ENCODE assay signal across 24 mouse cellular contexts in the genomic region with DNA sequence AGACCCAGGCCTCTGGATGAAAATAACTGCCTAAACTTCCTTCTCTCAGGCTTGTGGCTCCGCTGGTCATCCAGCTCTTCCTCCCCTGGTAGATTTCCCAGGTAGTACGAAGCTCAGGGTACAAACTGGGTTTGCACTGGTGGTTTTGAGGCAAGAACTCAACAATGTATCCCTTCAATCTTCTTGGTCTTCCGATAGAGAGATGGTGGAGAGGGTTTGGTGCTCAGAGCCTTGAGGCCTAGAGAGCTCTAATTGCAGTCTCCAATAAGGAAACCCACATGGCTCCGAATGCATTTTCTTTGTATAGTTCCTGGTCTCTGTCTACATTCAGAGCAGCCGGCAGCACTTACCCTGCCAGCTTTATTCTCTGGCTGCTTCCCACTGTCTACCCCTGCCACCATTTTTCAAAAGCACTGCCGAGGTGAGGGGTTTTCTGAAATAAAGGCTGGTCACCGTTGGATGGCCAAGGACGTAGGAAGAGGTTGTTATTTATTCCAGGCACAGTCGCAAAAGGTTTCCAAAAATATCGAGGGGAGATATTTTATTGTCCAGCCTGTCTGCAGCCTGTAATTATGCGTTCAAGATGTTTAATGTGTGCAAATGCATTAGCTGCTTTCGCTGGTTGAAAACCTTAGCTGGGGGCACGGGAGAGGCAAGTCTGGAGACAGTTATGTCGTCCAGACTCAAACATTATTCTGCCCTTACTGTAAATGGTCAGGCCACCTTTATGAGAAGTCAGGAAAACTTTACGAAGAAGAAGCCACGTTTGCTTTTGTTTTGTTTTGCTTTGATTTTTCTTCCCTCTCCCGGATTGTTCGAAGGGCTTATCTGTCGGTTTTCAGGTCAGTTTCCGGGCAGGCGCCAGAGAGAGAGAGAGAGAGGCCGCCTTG. TPM values are rescaled to one million over a fixed set of nuclear protein-coding genes. Genes with fewer than 3 reads are reported as not detected.
A peak's percentile ranks its signal among the peaks of the same experiment; 100 is the strongest.
DNase-seq lines count a peak whose midpoint lies in the region; ATAC-seq and TF ChIP-seq lines count a peak whose summit lies in the region.
"Had no signal": no experiment of that assay in that cellular context is flagged by ENCODE, and none has a peak within 500 bp of the region (broad histone marks: within the 10 kb centered on the region; RNA-seq: fewer than 3 reads in every experiment).

No protein-coding gene starts in this region.

- H3K36me3 ChIP-seq in heart, postnatal 0 days (replicated peaks; ENCODE audit: control insufficient read depth, insufficient read depth, low read length) = no peaks in the 10 kb centered on the region
- no peaks in the 10 kb centered on the region for H3K36me3 ChIP-seq in neural tube, embryonic 15.5 days
- H3K36me3 ChIP-seq in limb, embryonic 11.5 days (ENCODE audit: control insufficient read depth, insufficient read depth, low read length) = no peaks in the 10 kb centered on the region
- H3K36me3 ChIP-seq: forebrain, embryonic 15.5 days; liver, embryonic 13.5 days; lung, embryonic 15.5 days; stomach, embryonic 15.5 days had no signal

- H3K27me3 ChIP-seq in heart, postnatal 0 days (ENCODE audit: control insufficient read depth, insufficient read depth, low read length) = peaks cover 99% of the 10 kb centered on the region
- peaks cover 97% of the 10 kb centered on the region for H3K27me3 ChIP-seq in neural tube, embryonic 15.5 days (replicated peaks)
- peaks cover 63% of the 10 kb centered on the region for H3K27me3 ChIP-seq in limb, embryonic 11.5 days (ENCODE audit: control insufficient read depth, insufficient read depth, low read length)

- H3K9ac ChIP-seq in heart, postnatal 0 days (replicated peaks; ENCODE audit: low read depth, low read length) = no peak overlapping the region
- no peak overlapping the region for H3K9ac ChIP-seq in neural tube, embryonic 15.5 days (replicated peaks)
- H3K9ac ChIP-seq in limb, embryonic 11.5 days (ENCODE audit: low read length) = 0 out of 2 replicates have a peak overlapping the region, but pooled peaks have one; percentile 45
- H3K9ac ChIP-seq: forebrain, embryonic 15.5 days; hindbrain, embryonic 14.5 days; liver, embryonic 13.5 days; lung, embryonic 15.5 days; stomach, embryonic 15.5 days had no signal

- H3K27ac ChIP-seq in heart, postnatal 0 days (ENCODE audit: low read depth) = no peak overlapping the region
- H3K27ac ChIP-seq in neural tube, embryonic 15.5 days (replicated peaks) = no peak overlapping the region
- H3K27ac ChIP-seq in limb, embryonic 11.5 days (replicated peaks; ENCODE audit: low read depth, low read length) = no peak overlapping the region
- H3K27ac ChIP-seq: forebrain, embryonic 15.5 days; hindbrain, embryonic 14.5 days; liver, embryonic 13.5 days; lung, embryonic 15.5 days; stomach, embryonic 15.5 days had no signal

- no peaks in the 10 kb centered on the region for H3K4me1 ChIP-seq in heart, postnatal 0 days (ENCODE audit: control insufficient read depth, insufficient read depth)
- peaks cover 7% of the 10 kb centered on the region; the same call in 1 of the 2 replicates for H3K4me1 ChIP-seq in neural tube, embryonic 15.5 days
- H3K4me1 ChIP-seq in limb, embryonic 11.5 days (ENCODE audit: control insufficient read depth, insufficient read depth, low read length) = peaks cover 22% of the 10 kb centered on the region
- H3K4me1 ChIP-seq: forebrain, embryonic 15.5 days; liver, embryonic 13.5 days; lung, embryonic 15.5 days; stomach, embryonic 15.5 days had no signal

- TF ChIP-seq EP300 in heart, postnatal 0 days (IDR thresholded peaks at IDR 0.05; ENCODE audit: low read depth) = no peak

- no peaks in the 10 kb centered on the region for H3K9me3 ChIP-seq in heart, postnatal 0 days (replicated peaks; ENCODE audit: control insufficient read depth, low read length)
- no peaks in the 10 kb centered on the region for H3K9me3 ChIP-seq in neural tube, embryonic 15.5 days (replicated peaks)
- no peaks in the 10 kb centered on the region for H3K9me3 ChIP-seq in limb, embryonic 11.5 days (ENCODE audit: control insufficient read depth, low read length)
- H3K9me3 ChIP-seq: forebrain, embryonic 15.5 days; liver, embryonic 13.5 days; lung, embryonic 15.5 days; stomach, embryonic 15.5 days had no signal

- ATAC-seq in heart, postnatal 0 days (ENCODE audit: insufficient read depth, low read depth) = no peak
- no peak for ATAC-seq in neural tube, embryonic 15.5 days (ENCODE audit: low FRiP score)
- ATAC-seq in limb, embryonic 11.5 days (ENCODE audit: insufficient number of reproducible peaks, low FRiP score, low TSS enrichment, low read depth) = no peak
- no peak for ATAC-seq in erythroid progenitor cell, adult 5-6 weeks (replicated peaks; ENCODE audit: low FRiP score, poor library complexity, severe bottlenecking)
- ATAC-seq: forebrain, embryonic 15.5 days had no signal

- H3K4me3 ChIP-seq in heart, postnatal 0 days (ENCODE audit: low read depth, low read length) = peak overlapping the region; percentile 14; the same call in 1 of the 2 replicates
- H3K4me3 ChIP-seq in neural tube, embryonic 15.5 days (replicated peaks) = no peak overlapping the region
- H3K4me3 ChIP-seq in limb, embryonic 11.5 days (ENCODE audit: low read depth, low read length) = no peak overlapping the region
- H3K4me3 ChIP-seq: forebrain, embryonic 15.5 days; liver, embryonic 13.5 days; lung, embryonic 15.5 days; stomach, embryonic 15.5 days had no signal

- no peak for TF ChIP-seq CTCF in heart, postnatal 0 days (IDR thresholded peaks at IDR 0.05; ENCODE audit: low read depth)

- 18% methylated on average over 22 of the region's 22 CpGs for WGBS in heart, postnatal 0 days
- WGBS in neural tube, embryonic 15.5 days = 6% methylated on average over 21 of the region's 22 CpGs
- WGBS in limb, embryonic 11.5 days = 6% methylated on average over 22 of the region's 22 CpGs

- H3K4me2 ChIP-seq in heart, postnatal 0 days (ENCODE audit: low read depth, low read length) = no peak overlapping the region
- no peak overlapping the region for H3K4me2 ChIP-seq in neural tube, embryonic 15.5 days
- H3K4me2 ChIP-seq in limb, embryonic 11.5 days (ENCODE audit: low read depth, severe bottlenecking) = peak overlapping the region; percentile 29; the same call in 1 of the 2 replicates
- H3K4me2 ChIP-seq: forebrain, embryonic 15.5 days; hindbrain, embryonic 14.5 days; liver, embryonic 13.5 days; lung, embryonic 15.5 days; stomach, embryonic 15.5 days had no signal

- DNase-seq in heart, postnatal 0 days (ENCODE audit: low spot score) = no peak
- DNase-seq in heart, adult 18-20 months = no peak
- peak; percentile 52 for DNase-seq in neural tube, embryonic 10.5 days (ENCODE audit: extremely low spot score, low spot score)
- peak; percentile 45 for DNase-seq in limb, embryonic 11.5 days (ENCODE audit: low spot score)
- DNase-seq in gastrocnemius, adult 18-20 months (ENCODE audit: low spot score) = no peak
- DNase-seq: cerebellum, adult 9-10 months; kidney, adult 8-10 months; kidney, postnatal 4 days; liver, embryonic 13.5 days; midbrain, embryonic 14.5 days; right cerebral cortex, postnatal 14 days; thymus, adult 2 months had no signal

RNA-seq across cellular contexts. Expression of a gene that starts 12.3 kb away (rescaled TPM):
- not detected in 2 replicates for total RNA-seq in heart, postnatal 0 days (2014; rRNA removed; ENCODE audit: low replicate concordance)
- not detected in 2 replicates for polyA plus RNA-seq in heart, postnatal 0 days (2015; fragmentation: Nextera tagmentation; extraction: Ambion mirVana)
- not detected for total RNA-seq in heart, adult 18-20 months (2021)
- polyA plus RNA-seq in neural tube, embryonic 15.5 days (2015; fragmentation: Nextera tagmentation; extraction: Ambion mirVana) = 0.08 and 0.26 TPM in 2 replicates
- 25.1 and 29.7 TPM in 2 replicates for polyA plus RNA-seq in limb, embryonic 11.5 days (2014; fragmentation: Nextera tagmentation; extraction: Ambion mirVana)
- not detected in 2 replicates for total RNA-seq in erythroid progenitor cell, adult 5-6 weeks (2015; ENCODE audit: low replicate concordance)
- total RNA-seq in erythroid progenitor cell, adult 5-6 weeks (2017; ENCODE audit: low replicate concordance) = not detected in 2 replicates
- 1 to 10 TPM; 3.7 to 6.0 TPM for total RNA-seq in gastrocnemius, adult 18-20 months (2021)
- total RNA-seq: adrenal gland, adult 18-20 months; layer of hippocampus, postnatal 14 days; left cerebral cortex, postnatal 14 days; MEL had no signal
- polyA plus RNA-seq: cortical plate, adult 2 months; forebrain, embryonic 15.5 days; hindbrain, embryonic 14.5 days; liver, embryonic 13.5 days; lung, embryonic 15.5 days; midbrain, embryonic 14.5 days; spleen, adult 2 months; stomach, embryonic 15.5 days; thymus, adult 2 months had no signal

RNA-seq across cellular contexts. Expression of a gene that starts 27.4 kb away (rescaled TPM):
- total RNA-seq in heart, postnatal 0 days (2014; rRNA removed; ENCODE audit: low replicate concordance) = 0.11 TPM in 1 of 2 replicates, not detected in the other
- polyA plus RNA-seq in heart, postnatal 0 days (2015; fragmentation: Nextera tagmentation; extraction: Ambion mirVana) = not detected in 2 replicates
- not detected for total RNA-seq in heart, adult 18-20 months (2021)
- 4.3 and 9.6 TPM in 2 replicates for polyA plus RNA-seq in neural tube, embryonic 15.5 days (2015; fragmentation: Nextera tagmentation; extraction: Ambion mirVana)
- 66.3 and 78.0 TPM in 2 replicates for polyA plus RNA-seq in limb, embryonic 11.5 days (2014; fragmentation: Nextera tagmentation; extraction: Ambion mirVana)
- total RNA-seq in erythroid progenitor cell, adult 5-6 weeks (2015; ENCODE audit: low replicate concordance) = not detected in 2 replicates
- not detected in 2 replicates for total RNA-seq in erythroid progenitor cell, adult 5-6 weeks (2017; ENCODE audit: low replicate concordance)
- total RNA-seq in gastrocnemius, adult 18-20 months (2021) = 1 to 10 TPM; 2.1 to 2.9 TPM
- total RNA-seq: adrenal gland, adult 18-20 months; layer of hippocampus, postnatal 14 days; left cerebral cortex, postnatal 14 days; MEL had no signal
- polyA plus RNA-seq: cortical plate, adult 2 months; forebrain, embryonic 15.5 days; hindbrain, embryonic 14.5 days; liver, embryonic 13.5 days; lung, embryonic 15.5 days; midbrain, embryonic 14.5 days; spleen, adult 2 months; thymus, adult 2 months had no signal

RNA-seq across cellular contexts. Expression of a gene that starts 32.4 kb away (rescaled TPM):
- 5.0 TPM in 1 of 2 replicates, not detected in the other for total RNA-seq in heart, postnatal 0 days (2014; rRNA removed; ENCODE audit: low replicate concordance)
- not detected in 2 replicates for polyA plus RNA-seq in heart, postnatal 0 days (2015; fragmentation: Nextera tagmentation; extraction: Ambion mirVana)
- not detected for total RNA-seq in heart, adult 18-20 months (2021)
- 48.9 and 69.7 TPM in 2 replicates for polyA plus RNA-seq in neural tube, embryonic 15.5 days (2015; fragmentation: Nextera tagmentation; extraction: Ambion mirVana)
- 274 and 278 TPM in 2 replicates for polyA plus RNA-seq in limb, embryonic 11.5 days (2014; fragmentation: Nextera tagmentation; extraction: Ambion mirVana)
- not detected in 2 replicates for total RNA-seq in erythroid progenitor cell, adult 5-6 weeks (2015; ENCODE audit: low replicate concordance)
- total RNA-seq in erythroid progenitor cell, adult 5-6 weeks (2017; ENCODE audit: low replicate concordance) = 0.15 TPM in 1 of 2 replicates, not detected in the other
- 10 to 100 TPM; 13.7 to 15.0 TPM for total RNA-seq in gastrocnemius, adult 18-20 months (2021)
- total RNA-seq: layer of hippocampus, postnatal 14 days; left cerebral cortex, postnatal 14 days; MEL had no signal
- polyA plus RNA-seq: cortical plate, adult 2 months; forebrain, embryonic 15.5 days; midbrain, embryonic 14.5 days; spleen, adult 2 months; thymus, adult 2 months had no signal

RNA-seq across cellular contexts. Expression of a gene that starts 40.3 kb away (rescaled TPM):
- 0.15 TPM in 1 of 2 replicates, not detected in the other for total RNA-seq in heart, postnatal 0 days (2014; rRNA removed; ENCODE audit: low replicate concordance)
- not detected in 2 replicates for polyA plus RNA-seq in heart, postnatal 0 days (2015; fragmentation: Nextera tagmentation; extraction: Ambion mirVana)
- not detected for total RNA-seq in heart, adult 18-20 months (2021)
- polyA plus RNA-seq in neural tube, embryonic 15.5 days (2015; fragmentation: Nextera tagmentation; extraction: Ambion mirVana) = 0.82 and 1.9 TPM in 2 replicates
- 3.8 and 5.1 TPM in 2 replicates for polyA plus RNA-seq in limb, embryonic 11.5 days (2014; fragmentation: Nextera tagmentation; extraction: Ambion mirVana)
- total RNA-seq in erythroid progenitor cell, adult 5-6 weeks (2015; ENCODE audit: low replicate concordance) = not detected in 2 replicates
- not detected in 2 replicates for total RNA-seq in erythroid progenitor cell, adult 5-6 weeks (2017; ENCODE audit: low replicate concordance)
- not detected for total RNA-seq in gastrocnemius, adult 18-20 months (2021)
- total RNA-seq: adrenal gland, adult 18-20 months; layer of hippocampus, postnatal 14 days; left cerebral cortex, postnatal 14 days; MEL had no signal
- polyA plus RNA-seq: cortical plate, adult 2 months; forebrain, embryonic 15.5 days; liver, embryonic 13.5 days; spleen, adult 2 months; stomach, embryonic 15.5 days; thymus, adult 2 months had no signal

RNA-seq across cellular contexts. Expression of a gene that starts 42.1 kb away (rescaled TPM):
- total RNA-seq in heart, postnatal 0 days (2014; rRNA removed; ENCODE audit: low replicate concordance) = 0.19 TPM in 1 of 2 replicates, not detected in the other
- not detected in 2 replicates for polyA plus RNA-seq in heart, postnatal 0 days (2015; fragmentation: Nextera tagmentation; extraction: Ambion mirVana)
- not detected for total RNA-seq in heart, adult 18-20 months (2021)
- 64.3 and 77.5 TPM in 2 replicates for polyA plus RNA-seq in neural tube, embryonic 15.5 days (2015; fragmentation: Nextera tagmentation; extraction: Ambion mirVana)
- 86.7 and 90.5 TPM in 2 replicates for polyA plus RNA-seq in limb, embryonic 11.5 days (2014; fragmentation: Nextera tagmentation; extraction: Ambion mirVana)
- total RNA-seq in erythroid progenitor cell, adult 5-6 weeks (2015; ENCODE audit: low replicate concordance) = 0.36 and 0.84 TPM in 2 replicates
- total RNA-seq in erythroid progenitor cell, adult 5-6 weeks (2017; ENCODE audit: low replicate concordance) = 4.5 TPM in 1 of 2 replicates, not detected in the other
- 1 to 10 TPM; 7.2 to 7.4 TPM for total RNA-seq in gastrocnemius, adult 18-20 months (2021)
- total RNA-seq: layer of hippocampus, postnatal 14 days; left cerebral cortex, postnatal 14 days; MEL had no signal
- polyA plus RNA-seq: cortical plate, adult 2 months; forebrain, embryonic 15.5 days; midbrain, embryonic 14.5 days had no signal

Comparison
In these comparisons a context has a peak if more than half of its experiments do, and no peak if none do; other contexts are left out.
1. DNase-seq: peak in neural tube, embryonic 10.5 days (single experiment) and limb, embryonic 11.5 days (single experiment); none in heart, postnatal 0 days (single experiment), heart, adult 18-20 months (0 of 2) and gastrocnemius, adult 18-20 months (single experiment).